Mouse (Mus musculus) cerebellum, adult (tissue): Measurements from ENCODE around the gene Tnk1.

Experiments
- ATAC-seq: cut with Nextera tagmentation; 2 replicates; pipeline ENCODE4 v1.9.2; 2017; ENCODE audit warnings: mild to moderate bottlenecking, moderate library complexity, mixed read lengths; ENCODE audit not compliant: insufficient number of reproducible peaks, low FRiP score, low TSS enrichment

Gene Tnk1

GRCm38 (mm10) chr11:69858113-69858998, at the start of gene Tnk1:
Gene Tnk1 (minus strand): TSS chr11:69858730.
- ATAC-seq = no peak

GRCm38 (mm10) chr11:69904311-69904710, 45.8 kb upstream of the Tnk1 start:
- no peak for ATAC-seq

GRCm38 (mm10) chr11:69902972-69903371, 44.4 kb upstream of the Tnk1 start:
- no peak for ATAC-seq

- no peak for ATAC-seq
These were observed 43.5 kb upstream of the Tnk1 start for GRCm38 (mm10) chr11:69901993-69902392.

- ATAC-seq = peak; percentile 51; the same call in 1 of the 2 replicates
These were observed 42.9 kb upstream of the Tnk1 start for GRCm38 (mm10) chr11:69901406-69901846.

GRCm38 (mm10) chr11:69900471-69901405, 42.2 kb upstream of the Tnk1 start, which contains the start of the genes 2810408A11Rik and Neurl4:
Gene 2810408A11Rik (minus strand): TSS chr11:69900987.
Gene Neurl4 (plus strand): TSS chr11:69901072.
- ATAC-seq = peak; percentile 94

GRCm38 (mm10) chr11:69899870-69900269, 41.3 kb upstream of the Tnk1 start:
- no peak for ATAC-seq

- ATAC-seq = no peak
These were observed 36.8 kb upstream of the Tnk1 start, which contains the start of gene Acap1 for GRCm38 (mm10) chr11:69895291-69895690. Gene Acap1 (minus strand): TSS chr11:69895539.

GRCm38 (mm10) chr11:69894671-69895070, 36.1 kb upstream of the Tnk1 start:
- no peak for ATAC-seq

GRCm38 (mm10) chr11:69891482-69891881, 33.0 kb upstream of the Tnk1 start:
- ATAC-seq = no peak

GRCm38 (mm10) chr11:69886907-69887635, 28.5 kb upstream of the Tnk1 start:
- no peak for ATAC-seq

- no peak for ATAC-seq
These were observed 26.1 kb upstream of the Tnk1 start for GRCm38 (mm10) chr11:69884663-69885062.

- no peak for ATAC-seq
These were observed 25.7 kb upstream of the Tnk1 start for GRCm38 (mm10) chr11:69884240-69884639.

GRCm38 (mm10) chr11:69883527-69884151, 25.1 kb upstream of the Tnk1 start:
- no peak for ATAC-seq

GRCm38 (mm10) chr11:69883066-69883465, 24.5 kb upstream of the Tnk1 start:
- ATAC-seq = no peak

- no peak for ATAC-seq
These were observed 23.5 kb upstream of the Tnk1 start for GRCm38 (mm10) chr11:69881787-69882670.

GRCm38 (mm10) chr11:69880853-69881603, 22.5 kb upstream of the Tnk1 start, which contains the start of gene Kctd11:
Gene Kctd11 (minus strand): TSS chr11:69881406.
- peak; percentile 65; the same call in 1 of the 2 replicates for ATAC-seq

- 0 out of 2 replicates have a peak, but pooled peaks have one; percentile 12 for ATAC-seq
These were observed 21.9 kb upstream of the Tnk1 start for GRCm38 (mm10) chr11:69880506-69880852.
